Mouse (Mus musculus) forebrain, embryonic 14.5 days (tissue): ENCODE data around the gene Zfp651. TPM values are rescaled to one million over a fixed set of nuclear protein-coding genes. Genes with fewer than 3 reads are reported as not detected.

Experiments
- ATAC-seq: fragments of 200-750 bp; cut with Nextera tagmentation; 2 replicates; pipeline ENCODE4 v1.8.0; 2017; ENCODE audit warnings: mild to moderate bottlenecking, moderate library complexity
- DNase-seq: peaks from one replicate; pipeline ENCODE4 v3.0.0-alpha.2; 2015; ENCODE audit warnings: low spot score
- H3K27ac ChIP-seq: fragments of 300-500 bp; sonication (generic); 2 replicates; pipeline ENCODE4 v1.5.1; 2014; ENCODE audit warnings: low read depth, mild to moderate bottlenecking, control low read depth, low read length, moderate library complexity
- H3K27me3 ChIP-seq: fragments of 300-500 bp; sonication (generic); replicated peaks from 2 replicates; pipeline ENCODE4 v1.6.1; 2014; ENCODE audit warnings: low read length, control low read depth, mixed read lengths; ENCODE audit not compliant: control insufficient read depth, insufficient read depth
- H3K36me3 ChIP-seq: fragments of 300-500 bp; sonication (generic); 2 replicates; pipeline ENCODE4 v1.6.1; 2014; ENCODE audit warnings: low read length, control low read depth; ENCODE audit not compliant: control insufficient read depth, insufficient read depth
- H3K4me1 ChIP-seq: fragments of 300-500 bp; sonication (generic); 2 replicates; pipeline ENCODE4 v1.6.1; 2014; ENCODE audit warnings: antibody characterized with exemption, low read length, control low read depth; ENCODE audit not compliant: control insufficient read depth, insufficient read depth
- H3K4me2 ChIP-seq: fragments of 300-500 bp; sonication (generic); 2 replicates; pipeline ENCODE4 v1.6.1; 2014; ENCODE audit warnings: mild to moderate bottlenecking, control low read depth, low read length
- H3K4me3 ChIP-seq: fragments of 300-500 bp; sonication (generic); 2 replicates; pipeline ENCODE4 v1.5.1; 2014; ENCODE audit warnings: low read depth, low read length, control low read depth
- H3K9ac ChIP-seq: fragments of 300-500 bp; sonication (generic); 2 replicates; pipeline ENCODE4 v1.6.1; 2014; ENCODE audit warnings: mild to moderate bottlenecking, low read length, control low read depth, moderate library complexity
- H3K9me3 ChIP-seq: fragments of 300-500 bp; sonication (generic); replicated peaks from 2 replicates; pipeline ENCODE4 v1.6.1; 2016; ENCODE audit warnings: low read length, control low read depth, mixed read lengths; ENCODE audit not compliant: control insufficient read depth
- WGBS: fragments of 180-500 bp; shearing (Covaris S2); extraction: QIAGEN DNeasy Blood & Tissue Kit; methylation state at CpG from one replicate; pipeline ENCODE4 v1.1.7; 2014; 5-methylcytosine and 5-hydroxymethylcytosine counted together
- polyA plus RNA-seq: library from polyadenylated mRNA; unstranded; fragments of >200 nt; fragmentation: Nextera tagmentation; extraction: Ambion mirVana; gene quantifications from 2 replicates; pipeline ENCODE4 v1.2.1, GENCODE M21; 2014

Zfp651 gene
- polyA plus RNA-seq, 1 experiment from 2014 or later = 7.4 TPM

- Histone ChIP-seq H3K27ac (no peak overlapping the region), H3K4me2 (no peak overlapping the region), H3K9ac (no peak overlapping the region), H3K9me3 (no peaks in the 10 kb centered on the region), H3K36me3 (peaks cover 56% of the 10 kb centered on the region), H3K27me3 (no peaks in the 10 kb centered on the region), H3K4me1 (no peaks in the 10 kb centered on the region), H3K4me3 (no peak overlapping the region)
- no peak for ATAC-seq
- WGBS = 87% methylated on average over 6 of the region's 6 CpGs
- no peak for DNase-seq
Measured at GRCm38 (mm10) chr9:121740490-121740889, 18.6 kb upstream of the Zfp651 start.

- H3K9me3 ChIP-seq = no peaks in the 10 kb centered on the region
- no peak overlapping the region for H3K4me2 ChIP-seq
- WGBS = 90% methylated on average over 3 of the region's 3 CpGs
- ATAC-seq = no peak
- H3K9ac ChIP-seq = no peak overlapping the region
- no peak overlapping the region for H3K27ac ChIP-seq
- H3K27me3 ChIP-seq = no peaks in the 10 kb centered on the region
- peaks cover 59% of the 10 kb centered on the region for H3K36me3 ChIP-seq
- H3K4me1 ChIP-seq = no peaks in the 10 kb centered on the region
- H3K4me3 ChIP-seq = no peak overlapping the region
- DNase-seq = no peak
Measured at GRCm38 (mm10) chr9:121741168-121741567, 18.0 kb upstream of the Zfp651 start.

- no peak for ATAC-seq
- Histone ChIP-seq H3K9ac (no peak overlapping the region), H3K36me3 (peaks cover 83% of the 10 kb centered on the region), H3K4me2 (no peak overlapping the region), H3K27ac (no peak overlapping the region), H3K4me1 (no peaks in the 10 kb centered on the region), H3K4me3 (no peak overlapping the region), H3K27me3 (no peaks in the 10 kb centered on the region), H3K9me3 (no peaks in the 10 kb centered on the region)
- 93% methylated on average over 8 of the region's 8 CpGs for WGBS
- DNase-seq = no peak
Measured at GRCm38 (mm10) chr9:121744051-121744450, 15.1 kb upstream of the Zfp651 start.

- no peak overlapping the region for H3K4me2 ChIP-seq
- H3K27ac ChIP-seq = no peak overlapping the region
- no peaks in the 10 kb centered on the region for H3K9me3 ChIP-seq
- H3K4me3 ChIP-seq = no peak overlapping the region
- DNase-seq (no peak), ATAC-seq (no peak)
- no peaks in the 10 kb centered on the region for H3K4me1 ChIP-seq
- H3K27me3 ChIP-seq = no peaks in the 10 kb centered on the region
- peaks cover 86% of the 10 kb centered on the region for H3K36me3 ChIP-seq
- 95% methylated on average over 9 of the region's 9 CpGs for whole genome bisulfite sequencing
- H3K9ac ChIP-seq = no peak overlapping the region
Measured at GRCm38 (mm10) chr9:121752774-121753173, 6.4 kb upstream of the Zfp651 start.

DNA sequence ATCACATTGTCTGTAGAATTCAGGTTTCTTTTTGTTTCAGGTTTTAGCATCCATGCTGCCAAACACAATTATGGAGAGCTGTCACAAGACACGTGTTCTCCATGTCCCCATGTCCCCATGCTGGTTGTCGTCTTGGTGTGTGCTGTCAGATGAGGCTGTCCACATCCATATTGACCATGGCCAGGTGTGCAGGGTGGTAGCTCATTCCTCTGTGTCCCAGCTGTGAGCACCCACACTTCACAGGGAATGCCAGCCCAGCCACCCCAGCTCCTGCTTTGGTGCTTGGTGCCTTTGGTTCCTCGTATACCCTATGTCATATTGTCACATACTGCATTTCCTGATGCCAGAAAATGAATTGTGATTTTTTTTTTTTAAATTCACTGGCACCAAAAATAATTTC, 4.5 kb upstream of the Zfp651 start:
- Histone ChIP-seq H3K9ac (no peak overlapping the region), H3K27ac (no peak overlapping the region), H3K4me2 (no peak overlapping the region), H3K27me3 (no peaks in the 10 kb centered on the region), H3K9me3 (no peaks in the 10 kb centered on the region), H3K36me3 (peaks cover 67% of the 10 kb centered on the region), H3K4me3 (no peak overlapping the region), H3K4me1 (peaks cover 5% of the 10 kb centered on the region)
- WGBS = 90% methylated on average over 3 of the region's 3 CpGs
- ATAC-seq (no peak), DNase-seq (no peak)

- whole genome bisulfite sequencing = 95% methylated on average over 3 of the region's 3 CpGs
- Histone ChIP-seq H3K27me3 (no peaks in the 10 kb centered on the region), H3K36me3 (peaks cover 46% of the 10 kb centered on the region), H3K27ac (no peak overlapping the region), H3K4me3 (no peak overlapping the region), H3K4me1 (peaks cover 12% of the 10 kb centered on the region), H3K9me3 (no peaks in the 10 kb centered on the region), H3K4me2 (no peak overlapping the region), H3K9ac (no peak overlapping the region)
- ATAC-seq (no peak), DNase-seq (no peak)
Measured at GRCm38 (mm10) chr9:121756785-121757184, 2.3 kb upstream of the Zfp651 start.

DNA sequence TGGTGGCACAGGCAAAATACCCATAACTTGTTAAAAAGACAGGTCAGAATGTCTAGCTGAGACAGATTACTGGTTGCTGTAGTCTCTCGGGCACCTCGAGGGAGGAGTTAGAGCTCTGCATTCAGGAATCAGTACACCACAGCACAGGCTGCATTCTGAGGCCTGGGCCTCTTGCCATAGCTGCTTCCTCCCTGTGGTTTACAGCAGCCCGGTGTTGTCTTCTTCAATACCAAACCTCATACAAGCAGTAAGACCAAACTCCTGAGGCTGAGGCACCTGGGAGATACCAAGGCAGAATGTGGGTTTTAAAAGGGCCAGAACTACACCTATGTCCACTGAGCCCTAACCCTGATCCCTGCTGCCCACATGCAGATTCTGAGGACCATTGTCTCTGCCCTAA, 1.7 kb upstream of the Zfp651 start:
- DNase-seq (peak; percentile 19), ATAC-seq (no peak)

GRCm38 (mm10) chr9:121757835-121758814, 1.0 kb upstream of the Zfp651 start:
- Histone ChIP-seq H3K27me3 (no peaks in the 10 kb centered on the region), H3K4me2 (peak overlapping the region; percentile 97), H3K9ac (no peak overlapping the region), H3K9me3 (no peaks in the 10 kb centered on the region), H3K4me1 (peaks cover 12% of the 10 kb centered on the region), H3K27ac (no peak overlapping the region), H3K36me3 (peaks cover 42% of the 10 kb centered on the region), H3K4me3 (peak overlapping the region; percentile 86)
- DNase-seq = peak; percentile 3
- 54% methylated on average over 10 of the region's 10 CpGs for WGBS
- ATAC-seq = no peak

More for the DNA sequence above, 1.7 kb upstream of the Zfp651 start:
- Histone ChIP-seq H3K27me3 (no peaks in the 10 kb centered on the region), H3K9me3 (no peaks in the 10 kb centered on the region), H3K9ac (no peak overlapping the region), H3K4me2 (no peak overlapping the region), H3K27ac (no peak overlapping the region), H3K4me1 (peaks cover 12% of the 10 kb centered on the region), H3K36me3 (peaks cover 40% of the 10 kb centered on the region), H3K4me3 (no peak overlapping the region)
- 55% methylated on average over 3 of the region's 3 CpGs for WGBS
